Mouse (Mus musculus) E14TG2a.4 (cell line): Measurements from ENCODE around the gene Msh4.

Source experiments
- H3K27me3 ChIP-seq: 2 replicates; pipeline ENCODE4 v1.6.1; 2014; ENCODE audit warnings: low read length, control low read depth; ENCODE audit not compliant: insufficient read depth
- H3K36me3 ChIP-seq: 2 replicates; pipeline ENCODE4 v1.6.1; 2014; ENCODE audit warnings: low read length, control low read depth; ENCODE audit not compliant: insufficient read depth
- H3K4me1 ChIP-seq: replicated peaks from 2 replicates; pipeline ENCODE4 v1.6.1; 2014; ENCODE audit warnings: low read depth, low read length, control low read depth
- H3K4me3 ChIP-seq: replicated peaks from 2 replicates; pipeline ENCODE4 v1.5.1; 2014; ENCODE audit warnings: mild to moderate bottlenecking, low read length
- H3K9me3 ChIP-seq: 2 replicates; pipeline ENCODE4 v1.6.1; 2014; ENCODE audit warnings: low read length, control low read depth
- CTCF ChIP-seq: conservative IDR thresholded peaks from 2 replicates; pipeline ENCODE4 v1.5.1; 2014; ENCODE audit warnings: low read length
- NANOG ChIP-seq: IDR thresholded peaks from 2 replicates; pipeline ENCODE4 v1.6.1; 2014; ENCODE audit warnings: borderline replicate concordance, low read length, mixed read lengths
- POU5F1 ChIP-seq: IDR thresholded peaks from 2 replicates; pipeline ENCODE4 v1.6.1; 2014; ENCODE audit warnings: low read length, borderline replicate concordance

Msh4 gene

GRCm38 (mm10) chr3:153847207-153847733 lies 58.7 kb downstream of the Msh4 start:
- Histone ChIP-seq H3K9me3 (no peaks in the 10 kb centered on the region), H3K27me3 (no peaks in the 10 kb centered on the region), H3K36me3 (no peaks in the 10 kb centered on the region)

GRCm38 (mm10) chr3:153846109-153846508 lies 59.8 kb downstream of the Msh4 start:
- H3K36me3 ChIP-seq = no peaks in the 10 kb centered on the region
- H3K4me3 ChIP-seq = no peak overlapping the region
- H3K9me3 ChIP-seq = no peaks in the 10 kb centered on the region
- H3K4me1 ChIP-seq = no peaks in the 10 kb centered on the region
- H3K27me3 ChIP-seq = no peaks in the 10 kb centered on the region
- no peak for TF ChIP-seq CTCF
- no peak for TF ChIP-seq NANOG
- TF ChIP-seq POU5F1 = no peak

More at GRCm38 (mm10) chr3:153847207-153847733, 58.7 kb downstream of the Msh4 start:
- Histone ChIP-seq H3K4me1 (no peaks in the 10 kb centered on the region), H3K4me3 (no peak overlapping the region)
- no peak for TF ChIP-seq NANOG
- no peak for TF ChIP-seq CTCF
- TF ChIP-seq POU5F1 = no peak

DNA sequence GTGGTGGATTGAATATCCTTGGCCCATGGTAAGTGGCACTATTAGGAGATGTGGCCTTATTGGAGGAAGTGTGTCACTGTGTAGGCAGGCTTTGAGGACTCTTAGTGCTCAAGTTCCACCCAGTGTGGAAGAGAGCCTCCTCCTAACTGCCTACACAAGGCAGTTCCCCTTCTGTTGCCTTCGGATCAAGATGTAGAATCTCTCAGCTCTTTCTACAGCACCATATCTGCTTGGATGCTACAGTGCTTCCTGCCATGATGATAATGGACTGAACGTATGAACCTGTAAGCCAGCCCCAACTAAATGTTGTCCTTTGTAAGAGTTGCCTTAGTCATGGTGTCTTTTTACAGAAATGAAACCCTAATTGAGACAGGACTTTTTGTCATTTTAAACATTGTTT lies 60.4 kb downstream of the Msh4 start:
- Histone ChIP-seq H3K27me3 (no peaks in the 10 kb centered on the region), H3K4me3 (no peak overlapping the region), H3K4me1 (no peaks in the 10 kb centered on the region), H3K9me3 (no peaks in the 10 kb centered on the region), H3K36me3 (no peaks in the 10 kb centered on the region)
- TF ChIP-seq NANOG = no peak
- TF ChIP-seq POU5F1 = no peak
- TF ChIP-seq CTCF = no peak

- TF ChIP-seq POU5F1 (no peak), NANOG (no peak), CTCF (no peak)
- no peaks in the 10 kb centered on the region for H3K9me3 ChIP-seq
- no peaks in the 10 kb centered on the region for H3K4me1 ChIP-seq
- H3K27me3 ChIP-seq = no peaks in the 10 kb centered on the region
- no peak overlapping the region for H3K4me3 ChIP-seq
- H3K36me3 ChIP-seq = no peaks in the 10 kb centered on the region
These were observed 61.2 kb downstream of the Msh4 start for GRCm38 (mm10) chr3:153844757-153845156.

- Histone ChIP-seq H3K27me3 (no peaks in the 10 kb centered on the region), H3K4me1 (no peaks in the 10 kb centered on the region), H3K4me3 (no peak within 1 kb of the TSS), H3K36me3 (no peaks in the 10 kb centered on the region), H3K9me3 (no peaks in the 10 kb centered on the region)
- no peak for TF ChIP-seq POU5F1
- no peak for TF ChIP-seq NANOG
- TF ChIP-seq CTCF = no peak
These were observed 61.9 kb downstream of the Msh4 start, which contains the start of gene Asb17 for GRCm38 (mm10) chr3:153844030-153844429. TSS of gene Asb17 (plus strand) at chr3:153844209.

- H3K4me3 ChIP-seq = no peak overlapping the region
These were observed 68.3 kb downstream of the Msh4 start for GRCm38 (mm10) chr3:153837593-153837992.

DNA sequence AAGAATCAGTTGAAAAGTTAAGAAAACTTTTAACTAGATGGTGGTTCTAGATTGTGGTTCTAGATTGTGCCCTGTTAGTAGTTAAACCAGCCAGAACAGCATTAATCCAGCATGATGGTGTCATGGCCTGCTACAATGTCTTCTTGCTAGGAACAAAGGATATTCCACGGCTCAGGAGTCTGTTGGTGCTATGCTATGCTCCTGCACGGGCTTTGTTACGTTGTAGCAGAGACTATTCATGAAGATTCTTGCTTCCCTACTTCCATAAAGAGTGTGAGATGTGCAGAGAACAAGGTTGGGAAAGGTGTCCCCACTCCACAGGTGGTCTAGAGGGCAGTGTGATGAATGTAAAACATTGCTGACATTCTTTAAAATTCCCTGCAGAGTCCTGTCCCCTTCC lies 69.6 kb downstream of the Msh4 start:
- H3K4me3 ChIP-seq = no peak overlapping the region
- TF ChIP-seq NANOG (no peak), CTCF (no peak), POU5F1 (no peak)
- H3K36me3 ChIP-seq = no peaks in the 10 kb centered on the region
- H3K9me3 ChIP-seq = peaks cover 8% of the 10 kb centered on the region; the same call in 1 of the 2 replicates
- no peaks in the 10 kb centered on the region for H3K27me3 ChIP-seq
- no peaks in the 10 kb centered on the region for H3K4me1 ChIP-seq

More at GRCm38 (mm10) chr3:153837593-153837992, 68.3 kb downstream of the Msh4 start:
- TF ChIP-seq POU5F1 = no peak
- TF ChIP-seq CTCF = no peak
- TF ChIP-seq NANOG = no peak
- no peaks in the 10 kb centered on the region for H3K4me1 ChIP-seq
- H3K27me3 ChIP-seq = no peaks in the 10 kb centered on the region
- H3K36me3 ChIP-seq = no peaks in the 10 kb centered on the region
- H3K9me3 ChIP-seq = peaks cover 8% of the 10 kb centered on the region; the same call in 1 of the 2 replicates

GRCm38 (mm10) chr3:153835455-153836086 lies 70.4 kb downstream of the Msh4 start:
- no peaks in the 10 kb centered on the region for H3K4me1 ChIP-seq
- no peak overlapping the region for H3K4me3 ChIP-seq
- no peaks in the 10 kb centered on the region for H3K36me3 ChIP-seq
- no peak for TF ChIP-seq NANOG
- peak; percentile 76 for TF ChIP-seq CTCF
- no peak for TF ChIP-seq POU5F1
- peaks cover 8% of the 10 kb centered on the region; the same call in 1 of the 2 replicates for H3K9me3 ChIP-seq
- H3K27me3 ChIP-seq = no peaks in the 10 kb centered on the region

DNA sequence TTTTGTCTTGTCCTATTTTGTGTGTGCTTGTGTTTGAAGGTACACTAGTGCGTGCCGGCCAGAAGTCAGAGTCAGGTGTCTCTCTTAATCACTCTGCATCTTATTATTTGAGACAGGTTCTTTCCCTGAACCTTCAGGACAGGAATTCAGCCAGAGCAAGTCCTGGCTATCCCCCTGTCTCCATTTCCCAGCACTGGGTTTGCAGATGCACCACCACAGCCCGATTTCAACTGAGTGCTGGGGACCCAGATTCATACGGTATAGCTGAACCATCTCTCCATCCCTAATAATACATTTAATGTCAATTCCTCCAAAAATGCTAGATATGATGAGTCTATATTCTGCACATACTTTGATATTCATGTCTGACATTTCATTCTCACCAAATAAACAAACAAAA lies 71.9 kb downstream of the Msh4 start:
- Histone ChIP-seq H3K27me3 (no peaks in the 10 kb centered on the region), H3K4me1 (no peaks in the 10 kb centered on the region), H3K9me3 (peaks cover 8% of the 10 kb centered on the region; the same call in 1 of the 2 replicates), H3K36me3 (no peaks in the 10 kb centered on the region), H3K4me3 (no peak overlapping the region)
- TF ChIP-seq CTCF (no peak), POU5F1 (no peak), NANOG (no peak)
